31 mouse cellular contexts compared by ENCODE assay signal in genomic region chr14:121922016-121922415, GRCm38 (mm10). TPM values are rescaled to one million over a fixed set of nuclear protein-coding genes. Genes with fewer than 3 reads are reported as not detected.
"Had no signal": no experiment of that assay in that cellular context is flagged by ENCODE, and none has a peak within 500 bp of the region (broad histone marks: within the 10 kb centered on the region; RNA-seq: fewer than 3 reads in every experiment).

No protein-coding gene starts in this region.

- H3K9me3 ChIP-seq: heart, embryonic 12.5 days; hindbrain, embryonic 13.5 days; hindbrain, embryonic 15.5 days; kidney, embryonic 15.5 days; limb, embryonic 12.5 days had no signal

- H3K27ac ChIP-seq: gastrocnemius, adult 2 months; heart, adult 2 months; hindbrain, embryonic 13.5 days; hindbrain, embryonic 15.5 days; hindbrain, postnatal 0 days; kidney, postnatal 0 days; limb, embryonic 12.5 days; liver, embryonic 14.5 days had no signal

- H3K4me1 ChIP-seq: hindbrain, embryonic 15.5 days had no signal

- H3K4me3 ChIP-seq: gastrocnemius, adult 2 months; heart, adult 2 months; heart, embryonic 12.5 days; hindbrain, embryonic 13.5 days; hindbrain, embryonic 15.5 days; kidney, embryonic 15.5 days; limb, embryonic 12.5 days had no signal

- DNase-seq: gastrocnemius, adult 2 months; gastrocnemius, postnatal 10 days; gastrocnemius, postnatal 25 days; heart, postnatal 10 days; kidney, adult 11 months; kidney, adult 2 months; kidney, adult 9 months; kidney, postnatal 14 days; kidney, postnatal 36 days; layer of hippocampus, adult 9-11 months; layer of hippocampus, postnatal 36 days; left cerebral cortex, postnatal 4 days had no signal

- H3K9ac ChIP-seq: heart, embryonic 12.5 days; hindbrain, embryonic 13.5 days; hindbrain, embryonic 15.5 days; kidney, embryonic 15.5 days; limb, embryonic 12.5 days; liver, embryonic 14.5 days had no signal

- H3K27me3 ChIP-seq: heart, embryonic 12.5 days; hindbrain, embryonic 13.5 days; hindbrain, embryonic 15.5 days; kidney, embryonic 15.5 days; limb, embryonic 12.5 days had no signal

- ATAC-seq: hindbrain, postnatal 0 days; intestine, embryonic 16.5 days had no signal

- H3K4me2 ChIP-seq: heart, embryonic 12.5 days; hindbrain, embryonic 13.5 days; hindbrain, embryonic 15.5 days; kidney, embryonic 15.5 days; limb, embryonic 12.5 days had no signal

RNA-seq across cellular contexts. Expression of gene Gpr18, which starts 6.4 kb away (rescaled TPM):
- total RNA-seq: gastrocnemius, adult 2 months; gastrocnemius, postnatal 10 days; gastrocnemius, postnatal 25 days; hindbrain, postnatal 0 days; layer of hippocampus, adult 18-20 months; layer of hippocampus, adult 8-10 months; layer of hippocampus, postnatal 14 days; layer of hippocampus, postnatal 36 days; left cerebral cortex, adult 18-20 months; left cerebral cortex, adult 8-10 months; left cerebral cortex, postnatal 10 days; left cerebral cortex, postnatal 25 days; left cerebral cortex, postnatal 4 days had no signal
- polyA plus RNA-seq: heart, embryonic 14.5 days; hindbrain, postnatal 0 days; limb, embryonic 14.5 days had no signal
